Mouse (Mus musculus) C2C12 (cell line): ENCODE results near the gene Pcdh15. TPM values are rescaled to one million over a fixed set of nuclear protein-coding genes. Genes with fewer than 3 reads are reported as not detected.

Experiments
- H3K27me3 ChIP-seq: one replicate; pipeline ENCODE4 v1.6.1; 2011; ENCODE audit not compliant: control insufficient read depth, insufficient read depth, insufficient read length
- H3K36me3 ChIP-seq: one replicate; pipeline ENCODE4 v1.6.1; 2011; ENCODE audit not compliant: control insufficient read depth, insufficient read depth
- H3K4me3 ChIP-seq: one replicate; pipeline ENCODE4 v1.5.1; 2011; ENCODE audit warnings: mild to moderate bottlenecking, control low read depth; ENCODE audit not compliant: poor library complexity, insufficient read depth, severe bottlenecking
- H3K79me2 ChIP-seq: one replicate; pipeline ENCODE4 v1.6.1; 2011; ENCODE audit not compliant: control insufficient read depth, insufficient read depth
- H3K79me3 ChIP-seq: one replicate; pipeline ENCODE4 v1.6.1; 2011; ENCODE audit warnings: low read depth, control low read depth
- H3ac ChIP-seq: one replicate; pipeline ENCODE3; 2011; ENCODE audit warnings: low read depth; ENCODE audit not compliant: control insufficient read depth, insufficient read length
- CEBPB ChIP-seq: IDR thresholded peaks from one replicate; pipeline ENCODE4 v1.6.1; 2011; ENCODE audit warnings: low read depth, mild to moderate bottlenecking, control low read depth, moderate library complexity
- CTCF ChIP-seq: IDR thresholded peaks from one replicate; pipeline ENCODE4 v1.5.1; 2011; ENCODE audit not compliant: control insufficient read depth, insufficient read depth, insufficient read length
- FOSL1 ChIP-seq: IDR thresholded peaks from one replicate; pipeline ENCODE4 v1.8.0; 2011; ENCODE audit warnings: mild to moderate bottlenecking, low read length; ENCODE audit not compliant: poor library complexity, insufficient read depth, severe bottlenecking
- MAX ChIP-seq: IDR thresholded peaks from one replicate; pipeline ENCODE4 v1.6.1; 2011; ENCODE audit warnings: mild to moderate bottlenecking, control low read depth
- MYOD1 ChIP-seq: IDR thresholded peaks from one replicate; pipeline ENCODE4 v1.6.1; 2011; ENCODE audit warnings: low read depth; ENCODE audit not compliant: control insufficient read depth, insufficient read length
- MYOG ChIP-seq: IDR thresholded peaks from one replicate; pipeline ENCODE4 v1.6.1; 2011; ENCODE audit not compliant: control insufficient read depth, insufficient read length; ENCODE audit errors: extremely low read depth
- USF1 ChIP-seq: IDR thresholded peaks from one replicate; pipeline ENCODE4 v1.6.1; 2011; ENCODE audit warnings: low read depth, mild to moderate bottlenecking, control low read depth, moderate library complexity
- polyA plus RNA-seq: library from polyadenylated mRNA; unstranded; fragments of >200 nt; fragmentation: generic; extraction: Trizol; gene quantifications from one replicate; pipeline ENCODE4 v1.2.1, GENCODE M21; 2012; ENCODE audit warnings: missing spikeins

Gene Pcdh15
- polyA plus RNA-seq, 1 experiment, result 0.54 TPM

- no peaks in the 10 kb centered on the region for H3K79me2 ChIP-seq
- no peaks in the 10 kb centered on the region for H3K36me3 ChIP-seq
- TF ChIP-seq MAX (no peak), CTCF (no peak), CEBPB (no peak)
- H3K4me3 ChIP-seq, result no peak overlapping the region
- no peak overlapping the region for H3ac ChIP-seq
- H3K27me3 ChIP-seq, result no peaks in the 10 kb centered on the region
- no peaks in the 10 kb centered on the region for H3K79me3 ChIP-seq
Measured at GRCm38 (mm10) chr10:74631314-74631713, 1532.2 kb downstream of the Pcdh15 start.

- H3K79me3 ChIP-seq, result no peaks in the 10 kb centered on the region
- H3K4me3 ChIP-seq, result no peak overlapping the region
- H3K27me3 ChIP-seq, result no peaks in the 10 kb centered on the region
- H3K36me3 ChIP-seq, result no peaks in the 10 kb centered on the region
- TF ChIP-seq MYOG, result no peak
- no peak for TF ChIP-seq USF1
- no peak for TF ChIP-seq CTCF
- TF ChIP-seq MYOD1, result no peak
- TF ChIP-seq FOSL1, result no peak
- no peak for TF ChIP-seq CEBPB
- no peak for TF ChIP-seq MAX
- H3ac ChIP-seq, result no peak overlapping the region
- no peaks in the 10 kb centered on the region for H3K79me2 ChIP-seq
Measured at GRCm38 (mm10) chr10:74637040-74637439, 1537.9 kb downstream of the Pcdh15 start.

- no peak overlapping the region for H3K4me3 ChIP-seq
- TF ChIP-seq CTCF (no peak), CEBPB (no peak), FOSL1 (no peak), MYOG (no peak), USF1 (no peak), MYOD1 (no peak), MAX (no peak)
- no peak overlapping the region for H3ac ChIP-seq
- H3K79me3 ChIP-seq, result no peaks in the 10 kb centered on the region
- no peaks in the 10 kb centered on the region for H3K79me2 ChIP-seq
- H3K36me3 ChIP-seq, result no peaks in the 10 kb centered on the region
- H3K27me3 ChIP-seq, result no peaks in the 10 kb centered on the region
Measured at GRCm38 (mm10) chr10:74642125-74642524, 1543.0 kb downstream of the Pcdh15 start.

- Histone ChIP-seq H3K4me3 (no peak overlapping the region), H3K36me3 (no peaks in the 10 kb centered on the region), H3K79me3 (no peaks in the 10 kb centered on the region), H3K27me3 (no peaks in the 10 kb centered on the region), H3ac (no peak overlapping the region), H3K79me2 (no peaks in the 10 kb centered on the region)
- TF ChIP-seq CTCF (no peak), FOSL1 (peak; percentile 21)
Measured at GRCm38 (mm10) chr10:74663171-74663570, 1564.0 kb downstream of the Pcdh15 start.

- Histone ChIP-seq H3K79me3 (no peaks in the 10 kb centered on the region), H3ac (no peak overlapping the region), H3K4me3 (no peak overlapping the region), H3K79me2 (no peaks in the 10 kb centered on the region), H3K36me3 (no peaks in the 10 kb centered on the region), H3K27me3 (no peaks in the 10 kb centered on the region)
- TF ChIP-seq FOSL1 (no peak), USF1 (no peak), CEBPB (peak; percentile 45), MYOG (no peak), MYOD1 (no peak), CTCF (no peak), MAX (no peak)
Measured at GRCm38 (mm10) chr10:74680016-74680491, 1580.9 kb downstream of the Pcdh15 start.

- Histone ChIP-seq H3K36me3 (no peaks in the 10 kb centered on the region), H3K4me3 (no peak overlapping the region), H3K27me3 (no peaks in the 10 kb centered on the region), H3K79me3 (no peaks in the 10 kb centered on the region), H3K79me2 (no peaks in the 10 kb centered on the region), H3ac (no peak overlapping the region)
- TF ChIP-seq MAX (peak; percentile 15), MYOG (no peak), FOSL1 (no peak), CTCF (no peak), USF1 (peak; percentile 75), MYOD1 (no peak), CEBPB (no peak)
Measured at GRCm38 (mm10) chr10:74680559-74680958, 1581.4 kb downstream of the Pcdh15 start.
